In genomic region chr7:100126514-100126913, GRCm38 (mm10) we compare ENCODE assay signal across 20 mouse cellular contexts. TPM values are rescaled to one million over a fixed set of nuclear protein-coding genes. Genes with fewer than 3 reads are reported as not detected.
"Had no signal": no experiment of that assay in that cellular context is flagged by ENCODE, and none has a peak within 500 bp of the region (broad histone marks: within the 10 kb centered on the region; RNA-seq: fewer than 3 reads in every experiment).

No protein-coding gene starts in this region.

- H3K9me3 ChIP-seq: liver, embryonic 13.5 days; neural tube, embryonic 13.5 days had no signal

- H3K4me1 ChIP-seq: midbrain, embryonic 12.5 days had no signal

- H3K27ac ChIP-seq: kidney, postnatal 0 days; layer of hippocampus, adult 2 months; liver, embryonic 13.5 days; midbrain, embryonic 12.5 days; neural tube, embryonic 13.5 days had no signal

- H3K4me3 ChIP-seq: layer of hippocampus, adult 2 months; liver, embryonic 13.5 days; midbrain, embryonic 12.5 days; myocyte; neural tube, embryonic 13.5 days had no signal

- H3K27me3 ChIP-seq: liver, embryonic 13.5 days; midbrain, embryonic 12.5 days; neural tube, embryonic 13.5 days had no signal

- H3K9ac ChIP-seq: liver, embryonic 13.5 days; midbrain, embryonic 12.5 days; neural tube, embryonic 13.5 days had no signal

- H3K36me3 ChIP-seq: liver, embryonic 13.5 days; midbrain, embryonic 12.5 days; neural tube, embryonic 13.5 days had no signal

- DNase-seq: kidney, adult 2 months; kidney, postnatal 25 days; layer of hippocampus, adult 9-11 months; liver, embryonic 13.5 days; lung, adult 2 months; lung, postnatal 14 days; lung, postnatal 4 days; retina, postnatal 1 day; thymus, adult 2 months; thymus, postnatal 14 days; thymus, postnatal 4 days had no signal

- ATAC-seq: inflammation-experienced regulatory T-cells, adult 6 months; midbrain, embryonic 16.5 days had no signal

- H3K4me2 ChIP-seq: liver, embryonic 13.5 days; midbrain, embryonic 12.5 days; neural tube, embryonic 13.5 days had no signal

RNA-seq across cellular contexts. Expression of gene Lipt2, which starts 32.6 kb away (rescaled TPM):
- total RNA-seq: monocyte, adult 5-6 weeks had no signal

RNA-seq across cellular contexts. Expression of gene Kcne3, which starts 49.8 kb away (rescaled TPM):
- total RNA-seq: left cerebral cortex, postnatal 10 days had no signal
- polyA plus RNA-seq: inflammation-experienced regulatory T-cells, adult 6 months; myocyte had no signal
